Mouse (Mus musculus) midbrain, embryonic 16.5 days (tissue): ENCODE data around the gene Tmem120b. TPM values are rescaled to one million over a fixed set of nuclear protein-coding genes. Genes with fewer than 3 reads are reported as not detected.

Experiments
- ATAC-seq: fragments of 200-750 bp; cut with Nextera tagmentation; 2 replicates; pipeline ENCODE4 v1.8.0; 2017; ENCODE audit warnings: moderate TSS enrichment
- H3K27ac ChIP-seq: fragments of 300-500 bp; sonication (generic); 2 replicates; pipeline ENCODE4 v1.5.1; 2014; ENCODE audit warnings: mild to moderate bottlenecking, low read length, mixed read lengths
- H3K27me3 ChIP-seq: fragments of 300-500 bp; sonication (generic); 2 replicates; pipeline ENCODE4 v1.6.1; 2014; ENCODE audit warnings: low read depth, low read length, mixed read lengths; ENCODE audit not compliant: control insufficient read depth, insufficient read depth
- H3K36me3 ChIP-seq: fragments of 300-500 bp; sonication (generic); 2 replicates; pipeline ENCODE4 v1.6.1; 2014; ENCODE audit warnings: mild to moderate bottlenecking, low read length, moderate library complexity, mixed read lengths; ENCODE audit not compliant: control insufficient read depth, insufficient read depth
- H3K4me1 ChIP-seq: fragments of 300-500 bp; sonication (generic); 2 replicates; pipeline ENCODE4 v1.6.1; 2014; ENCODE audit warnings: mild to moderate bottlenecking, low read length, mixed read lengths; ENCODE audit not compliant: control insufficient read depth, insufficient read depth
- H3K4me2 ChIP-seq: fragments of 300-500 bp; sonication (generic); 2 replicates; pipeline ENCODE4 v1.6.1; 2014; ENCODE audit warnings: mild to moderate bottlenecking, low read length, mixed read lengths
- H3K4me3 ChIP-seq: fragments of 300-500 bp; sonication (generic); 2 replicates; pipeline ENCODE4 v1.5.1; 2014; ENCODE audit warnings: low read depth, mild to moderate bottlenecking, low read length, moderate library complexity, mixed read lengths
- H3K9ac ChIP-seq: fragments of 300-500 bp; sonication (generic); 2 replicates; pipeline ENCODE4 v1.6.1; 2014; ENCODE audit warnings: low read depth, low read length, mixed read lengths
- H3K9me3 ChIP-seq: fragments of 300-500 bp; sonication (generic); replicated peaks from 2 replicates; pipeline ENCODE4 v1.6.1; 2014; ENCODE audit warnings: mild to moderate bottlenecking, low read length, mixed read lengths; ENCODE audit not compliant: control insufficient read depth, poor library complexity, severe bottlenecking
- WGBS: fragments of 180-500 bp; shearing (Covaris S2); extraction: QIAGEN DNeasy Blood & Tissue Kit; methylation state at CpG from one replicate; pipeline ENCODE4 v1.1.7; 2014; 5-methylcytosine and 5-hydroxymethylcytosine counted together
- polyA plus RNA-seq: library from polyadenylated mRNA; unstranded; fragments of >200 nt; fragmentation: Nextera tagmentation; extraction: Ambion mirVana; gene quantifications from 2 replicates; pipeline ENCODE4 v1.2.1, GENCODE M21; 2015

Gene Tmem120b
- polyA plus RNA-seq, 1 experiment from 2014 or later = 16.9 TPM

DNA sequence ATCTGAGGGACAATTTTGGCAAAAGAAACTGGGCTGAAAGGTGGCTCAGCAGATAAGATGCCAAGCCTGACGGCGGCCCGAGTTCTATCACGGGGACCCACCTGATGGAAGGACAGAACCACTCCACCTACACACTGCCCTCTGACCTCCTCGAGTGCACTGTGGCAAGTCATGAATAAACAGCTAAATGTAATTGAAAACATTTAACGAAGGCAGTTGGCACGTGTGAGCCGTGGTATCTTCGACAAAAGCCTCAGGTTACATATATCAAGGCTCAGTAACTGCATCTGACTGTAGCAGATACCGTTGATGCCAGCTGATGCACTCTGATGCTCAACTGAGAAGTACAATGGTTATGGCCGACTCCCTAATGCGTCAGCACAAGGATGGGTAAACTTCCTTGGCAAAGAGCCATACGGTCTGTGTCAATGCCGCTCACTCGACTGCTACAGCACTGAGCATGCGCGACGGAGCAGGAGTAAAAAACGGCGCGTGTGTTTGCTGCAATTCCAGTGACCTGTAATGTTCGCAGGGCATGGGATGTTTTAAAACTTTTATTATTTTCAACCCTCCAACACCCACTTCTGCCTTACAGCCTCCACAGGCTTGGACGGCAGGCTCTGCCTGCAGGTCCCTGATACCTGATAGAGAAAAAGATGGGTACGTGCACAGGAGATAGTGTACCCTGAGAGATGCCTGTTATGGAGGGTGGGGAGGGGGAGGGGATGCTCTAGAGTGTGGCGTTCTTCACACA is 26.2 kb downstream of the Tmem120b start:
- H3K27me3 ChIP-seq = no peaks in the 10 kb centered on the region
- no peak overlapping the region for H3K27ac ChIP-seq
- no peak for ATAC-seq
- no peak overlapping the region for H3K9ac ChIP-seq
- H3K4me1 ChIP-seq = no peaks in the 10 kb centered on the region
- WGBS = 88% methylated on average over 25 of the region's 25 CpGs
- no peak overlapping the region for H3K4me3 ChIP-seq
- no peak overlapping the region for H3K4me2 ChIP-seq
- H3K36me3 ChIP-seq = peaks cover 2% of the 10 kb centered on the region
- no peaks in the 10 kb centered on the region for H3K9me3 ChIP-seq

DNA sequence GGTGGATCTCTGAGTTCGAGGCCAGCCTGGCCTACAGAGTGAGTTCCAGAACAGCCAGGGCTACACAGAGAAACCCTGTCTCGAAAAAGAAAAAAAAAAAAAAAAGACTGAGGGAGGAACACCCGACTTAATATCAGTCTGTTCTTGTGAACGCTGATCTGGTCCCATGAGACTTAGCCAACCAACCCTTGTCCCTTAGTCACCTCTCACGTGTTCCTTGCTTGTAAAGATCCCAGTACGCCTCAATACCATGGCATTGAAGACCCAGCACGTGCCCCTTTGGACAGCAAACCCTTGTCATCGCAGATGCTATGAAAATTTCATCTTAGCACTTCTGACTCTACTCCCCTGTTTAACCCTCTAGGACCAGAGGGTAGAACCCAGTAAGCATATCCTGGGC is 28.1 kb downstream of the Tmem120b start:
- Histone ChIP-seq H3K36me3 (peaks cover 10% of the 10 kb centered on the region), H3K9ac (no peak overlapping the region), H3K27me3 (no peaks in the 10 kb centered on the region), H3K4me2 (no peak overlapping the region), H3K9me3 (no peaks in the 10 kb centered on the region), H3K4me3 (no peak overlapping the region), H3K27ac (no peak overlapping the region), H3K4me1 (no peaks in the 10 kb centered on the region)
- ATAC-seq = no peak
- 92% methylated on average over 8 of the region's 8 CpGs for WGBS

DNA sequence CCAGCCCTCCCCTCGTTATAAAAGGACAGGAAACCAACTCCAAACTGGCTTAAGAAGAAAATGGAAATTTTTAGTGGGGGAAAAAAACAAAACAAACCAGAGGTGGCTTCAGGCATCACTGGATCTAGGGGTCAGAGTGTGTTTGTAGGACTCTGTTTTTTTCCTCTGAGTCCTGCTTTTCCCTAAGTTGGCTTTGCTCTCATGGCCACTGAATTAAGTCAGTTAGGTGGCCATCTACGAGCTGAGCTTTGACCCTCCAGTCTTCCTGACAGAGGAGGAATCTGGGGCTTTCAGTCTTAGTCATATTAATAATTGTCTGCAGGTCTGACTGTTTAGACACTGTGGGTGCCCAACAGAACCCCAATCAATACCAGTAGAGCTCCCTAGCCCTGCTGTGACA is 30.3 kb downstream of the Tmem120b start:
- H3K9me3 ChIP-seq = no peaks in the 10 kb centered on the region
- H3K4me3 ChIP-seq = no peak overlapping the region
- no peaks in the 10 kb centered on the region for H3K4me1 ChIP-seq
- H3K9ac ChIP-seq = no peak overlapping the region
- no peak for ATAC-seq
- H3K36me3 ChIP-seq = peaks cover 14% of the 10 kb centered on the region
- H3K27me3 ChIP-seq = no peaks in the 10 kb centered on the region
- WGBS = 82% methylated on average over 2 of the region's 2 CpGs
- H3K27ac ChIP-seq = no peak overlapping the region
- H3K4me2 ChIP-seq = no peak overlapping the region

DNA sequence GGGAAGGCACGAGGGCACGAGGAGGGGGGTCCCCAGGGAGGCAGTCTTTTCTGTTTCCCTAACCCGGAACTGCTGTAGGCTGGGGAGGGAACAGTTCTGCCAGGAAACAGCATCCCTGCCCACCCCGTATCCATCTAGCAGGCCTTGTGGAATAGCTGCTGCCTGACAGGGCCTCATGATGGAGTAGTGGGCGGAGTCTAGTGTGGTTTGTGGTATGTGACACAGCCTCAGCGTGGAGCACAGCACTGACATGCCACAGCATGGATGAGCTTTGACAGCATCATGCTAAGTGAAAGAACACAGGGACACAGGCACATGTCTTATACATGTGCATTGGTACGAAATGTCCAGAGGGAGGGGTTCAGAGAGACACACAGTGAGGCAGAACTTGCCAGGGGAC is 34.2 kb downstream of the Tmem120b start:
- Histone ChIP-seq H3K4me1 (no peaks in the 10 kb centered on the region), H3K9ac (no peak overlapping the region), H3K4me3 (no peak overlapping the region), H3K4me2 (no peak overlapping the region), H3K36me3 (peaks cover 16% of the 10 kb centered on the region), H3K27me3 (no peaks in the 10 kb centered on the region), H3K9me3 (no peaks in the 10 kb centered on the region), H3K27ac (no peak overlapping the region)
- 80% methylated on average over 7 of the region's 7 CpGs for WGBS
- no peak for ATAC-seq

DNA sequence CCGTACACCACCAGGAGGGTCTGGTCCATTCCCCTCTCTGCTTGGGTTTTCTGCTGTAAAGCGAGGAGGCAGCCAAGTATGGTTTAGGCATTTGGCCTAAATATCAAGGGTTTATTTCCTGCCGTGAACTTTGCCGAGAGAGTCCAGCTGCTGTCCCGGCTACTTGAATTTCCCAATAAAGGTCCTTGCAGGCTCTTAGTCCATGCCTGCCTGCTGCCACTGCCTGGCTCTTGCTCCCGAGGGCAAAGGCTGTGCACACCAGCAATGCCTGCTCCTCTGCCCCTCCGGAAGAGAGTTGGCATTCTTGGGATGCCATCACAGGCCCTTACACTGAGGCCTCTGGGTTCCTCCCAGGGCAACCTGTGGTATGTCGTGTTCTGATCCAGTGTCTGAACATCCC is 35.3 kb downstream of the Tmem120b start:
- WGBS = 83% methylated on average over 8 of the region's 8 CpGs
- no peaks in the 10 kb centered on the region for H3K9me3 ChIP-seq
- H3K4me3 ChIP-seq = no peak overlapping the region
- no peak overlapping the region for H3K27ac ChIP-seq
- H3K36me3 ChIP-seq = peaks cover 16% of the 10 kb centered on the region
- no peak for ATAC-seq
- H3K4me1 ChIP-seq = no peaks in the 10 kb centered on the region
- no peak overlapping the region for H3K9ac ChIP-seq
- H3K4me2 ChIP-seq = no peak overlapping the region
- H3K27me3 ChIP-seq = no peaks in the 10 kb centered on the region

DNA sequence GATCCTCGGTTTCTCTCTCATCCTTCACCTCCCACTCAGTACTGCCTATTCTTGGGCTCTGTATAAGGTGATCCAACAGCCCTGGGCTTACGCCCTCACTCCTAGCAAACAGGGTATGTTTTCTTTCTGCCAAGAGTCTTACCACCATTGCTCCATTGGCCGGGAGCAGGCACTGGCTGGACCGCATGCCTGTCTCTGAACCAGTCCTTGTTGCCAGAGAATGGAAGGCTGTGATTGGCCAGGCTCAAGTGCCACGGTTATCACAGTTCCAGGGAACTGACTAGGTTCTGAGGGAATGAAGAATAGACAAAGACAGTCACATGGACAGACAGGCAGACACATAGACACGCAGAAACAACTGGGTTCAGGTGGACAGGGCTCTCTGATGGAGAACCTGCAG is 36.6 kb downstream of the Tmem120b start:
- H3K27me3 ChIP-seq = no peaks in the 10 kb centered on the region
- no peaks in the 10 kb centered on the region for H3K9me3 ChIP-seq
- no peak overlapping the region for H3K4me2 ChIP-seq
- peaks cover 10% of the 10 kb centered on the region for H3K4me1 ChIP-seq
- ATAC-seq = no peak
- no peak overlapping the region for H3K4me3 ChIP-seq
- H3K36me3 ChIP-seq = peaks cover 10% of the 10 kb centered on the region
- 84% methylated on average over 6 of the region's 6 CpGs for WGBS
- H3K9ac ChIP-seq = no peak overlapping the region
- H3K27ac ChIP-seq = no peak overlapping the region

DNA sequence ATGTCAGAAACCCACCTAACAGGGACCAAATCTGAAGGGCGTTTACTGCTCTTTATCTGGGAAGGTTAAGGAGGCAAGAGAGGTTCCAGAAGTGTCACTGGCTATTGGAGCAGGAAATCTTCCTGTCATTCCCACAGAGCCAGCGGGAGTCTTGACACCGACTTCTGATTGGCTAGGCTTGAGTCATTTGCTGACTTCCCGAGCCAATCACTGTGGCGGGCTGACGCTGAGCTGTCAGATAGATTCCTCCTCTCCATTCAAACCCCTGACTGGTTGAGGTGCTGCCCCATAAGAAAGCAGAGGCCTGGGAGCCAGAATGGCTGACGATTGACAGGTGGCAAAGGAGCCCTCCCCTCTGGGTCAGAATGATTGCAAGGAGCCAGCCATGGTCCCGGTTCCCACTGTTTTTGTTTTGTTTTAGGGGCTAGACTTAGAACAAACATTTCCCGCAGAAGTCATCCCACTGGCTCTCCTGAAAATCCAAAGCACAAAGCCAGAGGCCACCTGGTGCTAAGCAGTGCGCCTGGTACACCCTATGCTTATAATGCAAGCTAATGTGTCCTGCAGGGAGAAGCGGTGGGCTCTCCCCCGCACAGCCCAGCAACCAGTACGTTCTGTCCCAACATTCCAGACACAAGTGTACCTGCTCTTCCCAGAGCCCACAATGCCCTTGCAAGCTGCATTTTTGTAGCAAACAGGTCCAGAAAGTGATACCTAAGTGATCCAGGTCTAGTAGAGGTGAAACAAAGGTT is 41.4 kb downstream of the Tmem120b start:
- Histone ChIP-seq H3K4me2 (peak overlapping the region; percentile 27), H3K9ac (peak overlapping the region; percentile 16; the same call in 1 of the 2 replicates), H3K27ac (peak overlapping the region; percentile 51), H3K27me3 (no peaks in the 10 kb centered on the region), H3K36me3 (peaks cover 2% of the 10 kb centered on the region; the same call in 1 of the 2 replicates), H3K4me1 (peaks cover 15% of the 10 kb centered on the region), H3K9me3 (no peaks in the 10 kb centered on the region), H3K4me3 (no peak overlapping the region)
- ATAC-seq = peak; percentile 80
- 26% methylated on average over 13 of the region's 13 CpGs for WGBS

DNA sequence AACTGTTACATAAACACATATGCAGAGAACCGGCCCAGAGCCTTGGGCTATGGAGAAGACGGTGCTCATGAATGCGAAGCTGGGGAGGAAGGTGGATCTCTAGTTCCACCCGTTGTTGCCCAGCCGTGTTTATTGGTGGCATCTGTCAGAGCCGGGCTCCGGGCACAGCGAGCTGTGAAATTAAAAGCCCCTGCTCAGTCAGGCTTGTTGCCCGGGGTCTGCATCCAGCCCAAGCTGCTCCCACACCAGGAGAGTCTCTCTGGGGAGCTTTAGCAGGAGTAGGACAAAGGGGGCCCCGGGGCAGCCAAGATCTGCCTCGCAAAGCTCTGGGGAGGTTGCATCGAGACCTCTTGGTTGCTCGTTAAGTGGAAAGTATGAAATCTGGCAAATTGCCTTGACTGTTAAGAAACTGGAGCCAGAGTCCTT is 42.1 kb downstream of the Tmem120b start:
- Histone ChIP-seq H3K27me3 (no peaks in the 10 kb centered on the region), H3K4me2 (peak overlapping the region; percentile 27; the same call in 1 of the 2 replicates), H3K4me3 (no peak overlapping the region), H3K27ac (peak overlapping the region; percentile 51), H3K36me3 (peaks cover 2% of the 10 kb centered on the region; the same call in 1 of the 2 replicates), H3K4me1 (peaks cover 15% of the 10 kb centered on the region), H3K9ac (peak overlapping the region; percentile 16; the same call in 1 of the 2 replicates), H3K9me3 (no peaks in the 10 kb centered on the region)
- ATAC-seq = no peak
- WGBS = 23% methylated on average over 13 of the region's 13 CpGs

DNA sequence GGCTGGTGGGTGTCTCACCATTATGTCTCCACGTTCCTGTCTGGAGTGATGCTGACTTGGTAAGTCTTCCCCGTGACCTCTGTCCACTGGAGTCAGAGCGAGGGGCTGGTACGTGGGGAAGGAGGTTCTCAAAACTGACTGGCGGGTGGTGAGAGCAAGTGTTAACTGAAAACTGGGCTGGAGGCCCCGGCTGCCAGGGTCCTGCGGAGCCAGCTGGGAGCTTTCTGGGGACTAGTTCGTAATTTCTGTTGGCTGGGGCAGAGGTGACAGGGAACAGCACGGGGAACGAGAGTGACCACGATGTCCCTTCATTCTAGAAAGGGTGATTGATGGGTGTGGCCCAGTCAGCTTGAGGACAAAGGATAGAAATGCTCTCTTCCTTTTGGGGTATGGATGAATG is 45.9 kb downstream of the Tmem120b start:
- no peak for ATAC-seq
- H3K27me3 ChIP-seq = no peaks in the 10 kb centered on the region
- H3K4me3 ChIP-seq = no peak overlapping the region
- no peaks in the 10 kb centered on the region for H3K9me3 ChIP-seq
- no peak overlapping the region for H3K27ac ChIP-seq
- no peak overlapping the region for H3K9ac ChIP-seq
- no peaks in the 10 kb centered on the region for H3K36me3 ChIP-seq
- 70% methylated on average over 11 of the region's 11 CpGs for WGBS
- H3K4me2 ChIP-seq = no peak overlapping the region
- H3K4me1 ChIP-seq = peaks cover 11% of the 10 kb centered on the region
